Mouse (Mus musculus) myocyte (in vitro differentiated cells): Measurements from ENCODE around the gene Ppp1r15b.

Experiments
- CEBPB ChIP-seq: IDR thresholded peaks from 2 replicates; pipeline ENCODE4 v1.6.1; 2011; ENCODE audit warnings: mild to moderate bottlenecking, moderate library complexity; ENCODE audit not compliant: poor library complexity, insufficient read depth, severe bottlenecking
- E2F4 ChIP-seq: IDR thresholded peaks from one replicate; pipeline ENCODE4 v1.6.1; 2011; ENCODE audit warnings: mild to moderate bottlenecking, control low read depth, moderate library complexity; ENCODE audit not compliant: insufficient read depth
- MAX ChIP-seq: IDR thresholded peaks from one replicate; pipeline ENCODE4 v1.6.1; 2011; ENCODE audit warnings: low read depth, mild to moderate bottlenecking, control low read depth
- MYOD1 ChIP-seq, 3 experiments: IDR thresholded peaks; one replicate each; pipeline ENCODE4 v1.6.1; 2011; ENCODE audit warnings: control low read depth in 2 of 3, low read depth in 2 of 3, mild to moderate bottlenecking in 2 of 3, moderate library complexity in 1 of 3; ENCODE audit not compliant: insufficient read length in 2 of 3, control insufficient read depth in 1 of 3
- MYOG ChIP-seq, 3 experiments: IDR thresholded peaks; one replicate each; pipeline ENCODE4 v1.6.1; 2011; ENCODE audit warnings: control low read depth in 2 of 3, low read depth in 2 of 3, mild to moderate bottlenecking in 2 of 3; ENCODE audit not compliant: insufficient read length in 2 of 3, control insufficient read depth in 1 of 3, insufficient read depth in 1 of 3
- POLR2A ChIP-seq: IDR thresholded peaks from one replicate; pipeline ENCODE4 v1.6.1; 2011; ENCODE audit warnings: low read depth, mild to moderate bottlenecking, control low read depth, moderate library complexity; ENCODE audit not compliant: insufficient read length
- TCF12 ChIP-seq: IDR thresholded peaks from one replicate; pipeline ENCODE4 v1.6.1; 2011; ENCODE audit warnings: mild to moderate bottlenecking, control low read depth; ENCODE audit not compliant: poor library complexity, insufficient read depth, severe bottlenecking
- TCF3 ChIP-seq: IDR thresholded peaks from one replicate; pipeline ENCODE4 v1.6.1; 2011; ENCODE audit warnings: low read depth, control low read depth; ENCODE audit not compliant: insufficient read length
- USF1 ChIP-seq: IDR thresholded peaks from one replicate; pipeline ENCODE4 v1.6.1; 2011; ENCODE audit warnings: low read depth, mild to moderate bottlenecking, control low read depth, moderate library complexity

- TF ChIP-seq TCF12 (no peak), USF1 (no peak), MYOG (IDR thresholded peaks at IDR 0.05; ENCODE audit: control insufficient read depth in 1 of 3, insufficient read depth in 1 of 3, insufficient read length in 2 of 3, low read depth in 2 of 3) (no peak), TCF3 (no peak), E2F4 (no peak), POLR2A (no peak), MYOD1 (IDR thresholded peaks at IDR 0.05; ENCODE audit: control insufficient read depth in 1 of 3, insufficient read length in 2 of 3, low read depth in 2 of 3) (no peak), MAX (no peak), CEBPB (no peak)
Measured at GRCm38 (mm10) chr1:133088196-133088595, 42.7 kb upstream of the Ppp1r15b start.
